Mouse (Mus musculus): ENCODE measurements around the gene Gm960. TPM values are rescaled to one million over a fixed set of nuclear protein-coding genes. Genes with fewer than 3 reads are reported as not detected.
A peak's percentile ranks its signal among the peaks of the same experiment; 100 is the strongest.

Gm960 gene
- 2.6 and 5.4 TPM in 2 replicates for polyA plus RNA-seq (2015; fragmentation: Nextera tagmentation; extraction: Ambion mirVana)

GRCm38 (mm10) chr19:4698205-4698677, at the start of gene Gm960:
Gene Gm960 (minus strand): TSS chr19:4698668.
- H3K27ac ChIP-seq (replicated peaks), result no peak within 1 kb of the TSS
- peak; percentile 80 for ATAC-seq (ENCODE audit: insufficient number of reproducible peaks, low FRiP score, low TSS enrichment, low read depth)
- WGBS, result under 1% methylated on average over 40 of the region's 40 CpGs
- H3K4me2 ChIP-seq (replicated peaks), result peak within 1 kb of the TSS; percentile 92
- H3K4me1 ChIP-seq, result peaks cover 8% of the 10 kb centered on the region; the same call in 1 of the 2 replicates
- peaks cover 40% of the 10 kb centered on the region for H3K27me3 ChIP-seq
- no peaks in the 10 kb centered on the region for H3K36me3 ChIP-seq
- peak within 1 kb of the TSS; percentile 48 for H3K9ac ChIP-seq
- H3K9me3 ChIP-seq (replicated peaks), result no peaks in the 10 kb centered on the region
- peak within 1 kb of the TSS; percentile 58 for H3K4me3 ChIP-seq (replicated peaks)

GRCm38 (mm10) chr19:4747631-4748312, 49.3 kb upstream of the Gm960 start:
- Histone ChIP-seq H3K4me3 (replicated peaks) (no peak overlapping the region), H3K36me3 (peaks cover 6% of the 10 kb centered on the region; the same call in 1 of the 2 replicates), H3K4me1 (no peaks in the 10 kb centered on the region), H3K9me3 (replicated peaks) (no peaks in the 10 kb centered on the region), H3K27ac (replicated peaks) (no peak overlapping the region), H3K9ac (no peak overlapping the region), H3K27me3 (no peaks in the 10 kb centered on the region), H3K4me2 (replicated peaks) (no peak overlapping the region)
- no peak for ATAC-seq (ENCODE audit: insufficient number of reproducible peaks, low FRiP score, low TSS enrichment, low read depth)
- WGBS, result 88% methylated on average over 9 of the region's 9 CpGs

GRCm38 (mm10) chr19:4746611-4747010, 48.1 kb upstream of the Gm960 start:
- Histone ChIP-seq H3K4me1 (no peaks in the 10 kb centered on the region), H3K27ac (replicated peaks) (no peak overlapping the region), H3K36me3 (peaks cover 6% of the 10 kb centered on the region; the same call in 1 of the 2 replicates), H3K27me3 (no peaks in the 10 kb centered on the region), H3K4me2 (replicated peaks) (no peak overlapping the region), H3K9ac (no peak overlapping the region), H3K9me3 (replicated peaks) (no peaks in the 10 kb centered on the region), H3K4me3 (replicated peaks) (no peak overlapping the region)
- whole genome bisulfite sequencing, result 81% methylated on average over 14 of the region's 14 CpGs
- no peak for ATAC-seq (ENCODE audit: insufficient number of reproducible peaks, low FRiP score, low TSS enrichment, low read depth)

GRCm38 (mm10) chr19:4745681-4746080, 47.2 kb upstream of the Gm960 start:
- Histone ChIP-seq H3K4me1 (no peaks in the 10 kb centered on the region), H3K36me3 (peaks cover 6% of the 10 kb centered on the region; the same call in 1 of the 2 replicates), H3K4me3 (replicated peaks) (no peak overlapping the region), H3K9ac (no peak overlapping the region), H3K27me3 (no peaks in the 10 kb centered on the region), H3K9me3 (replicated peaks) (no peaks in the 10 kb centered on the region), H3K4me2 (replicated peaks) (no peak overlapping the region), H3K27ac (replicated peaks) (no peak overlapping the region)
- ATAC-seq (ENCODE audit: insufficient number of reproducible peaks, low FRiP score, low TSS enrichment, low read depth), result no peak
- 92% methylated on average over 10 of the region's 10 CpGs for WGBS

- Histone ChIP-seq H3K9ac (no peak overlapping the region), H3K27ac (replicated peaks) (no peak overlapping the region), H3K4me1 (no peaks in the 10 kb centered on the region), H3K4me3 (replicated peaks) (no peak overlapping the region), H3K27me3 (no peaks in the 10 kb centered on the region), H3K4me2 (replicated peaks) (no peak overlapping the region), H3K9me3 (replicated peaks) (no peaks in the 10 kb centered on the region), H3K36me3 (peaks cover 4% of the 10 kb centered on the region; the same call in 1 of the 2 replicates)
- WGBS, result 65% methylated on average over 9 of the region's 9 CpGs
- no peak for ATAC-seq (ENCODE audit: insufficient number of reproducible peaks, low FRiP score, low TSS enrichment, low read depth)
Measured at GRCm38 (mm10) chr19:4745057-4745456, 46.6 kb upstream of the Gm960 start.

- 80% methylated on average over 14 of the region's 14 CpGs for WGBS
- no peaks in the 10 kb centered on the region for H3K27me3 ChIP-seq
- no peak overlapping the region for H3K4me3 ChIP-seq (replicated peaks)
- H3K4me1 ChIP-seq, result no peaks in the 10 kb centered on the region
- no peak overlapping the region for H3K9ac ChIP-seq
- H3K36me3 ChIP-seq, result peaks cover 3% of the 10 kb centered on the region; the same call in 1 of the 2 replicates
- H3K4me2 ChIP-seq (replicated peaks), result no peak overlapping the region
- no peak overlapping the region for H3K27ac ChIP-seq (replicated peaks)
- ATAC-seq (ENCODE audit: insufficient number of reproducible peaks, low FRiP score, low TSS enrichment, low read depth), result no peak
- H3K9me3 ChIP-seq (replicated peaks), result no peaks in the 10 kb centered on the region
Measured at GRCm38 (mm10) chr19:4744026-4744425, 45.6 kb upstream of the Gm960 start.

- Histone ChIP-seq H3K27me3 (no peaks in the 10 kb centered on the region), H3K4me1 (no peaks in the 10 kb centered on the region), H3K9me3 (replicated peaks) (no peaks in the 10 kb centered on the region), H3K27ac (replicated peaks) (no peak overlapping the region), H3K4me3 (replicated peaks) (no peak overlapping the region), H3K9ac (no peak overlapping the region), H3K36me3 (no peaks in the 10 kb centered on the region; the same call in 1 of the 2 replicates), H3K4me2 (replicated peaks) (no peak overlapping the region)
- ATAC-seq (ENCODE audit: insufficient number of reproducible peaks, low FRiP score, low TSS enrichment, low read depth), result no peak
- 43% methylated on average over 5 of the region's 5 CpGs for WGBS
Measured at GRCm38 (mm10) chr19:4743524-4743923, 45.1 kb upstream of the Gm960 start.

- no peak overlapping the region for H3K9ac ChIP-seq
- no peaks in the 10 kb centered on the region for H3K4me1 ChIP-seq
- H3K36me3 ChIP-seq, result no peaks in the 10 kb centered on the region; the same call in 1 of the 2 replicates
- ATAC-seq (ENCODE audit: insufficient number of reproducible peaks, low FRiP score, low TSS enrichment, low read depth), result no peak
- H3K4me2 ChIP-seq (replicated peaks), result no peak overlapping the region
- no peaks in the 10 kb centered on the region for H3K9me3 ChIP-seq (replicated peaks)
- H3K4me3 ChIP-seq (replicated peaks), result no peak overlapping the region
- no peak overlapping the region for H3K27ac ChIP-seq (replicated peaks)
- 92% methylated on average over 6 of the region's 6 CpGs for WGBS
- H3K27me3 ChIP-seq, result no peaks in the 10 kb centered on the region
Measured at GRCm38 (mm10) chr19:4742229-4742628, 43.8 kb upstream of the Gm960 start.

- H3K9ac ChIP-seq, result no peak overlapping the region
- H3K4me2 ChIP-seq (replicated peaks), result no peak overlapping the region
- H3K4me3 ChIP-seq (replicated peaks), result no peak overlapping the region
- no peaks in the 10 kb centered on the region for H3K27me3 ChIP-seq
- no peak for ATAC-seq (ENCODE audit: insufficient number of reproducible peaks, low FRiP score, low TSS enrichment, low read depth)
- WGBS, result 76% methylated on average over 10 of the region's 10 CpGs
- no peak overlapping the region for H3K27ac ChIP-seq (replicated peaks)
- H3K4me1 ChIP-seq, result no peaks in the 10 kb centered on the region
- H3K9me3 ChIP-seq (replicated peaks), result no peaks in the 10 kb centered on the region
- H3K36me3 ChIP-seq, result no peaks in the 10 kb centered on the region
Measured at GRCm38 (mm10) chr19:4741482-4741881, 43.0 kb upstream of the Gm960 start.

- ATAC-seq (ENCODE audit: insufficient number of reproducible peaks, low FRiP score, low TSS enrichment, low read depth), result no peak
- no peak overlapping the region for H3K27ac ChIP-seq (replicated peaks)
- no peaks in the 10 kb centered on the region for H3K27me3 ChIP-seq
- no peaks in the 10 kb centered on the region for H3K4me1 ChIP-seq
- H3K9ac ChIP-seq, result no peak overlapping the region
- no peaks in the 10 kb centered on the region for H3K9me3 ChIP-seq (replicated peaks)
- 89% methylated on average over 5 of the region's 5 CpGs for WGBS
- no peak overlapping the region for H3K4me2 ChIP-seq (replicated peaks)
- no peaks in the 10 kb centered on the region for H3K36me3 ChIP-seq
- H3K4me3 ChIP-seq (replicated peaks), result no peak overlapping the region
Measured at GRCm38 (mm10) chr19:4739762-4740161, 41.3 kb upstream of the Gm960 start.

GRCm38 (mm10) chr19:4739053-4739452, 40.6 kb upstream of the Gm960 start:
- no peak overlapping the region for H3K27ac ChIP-seq (replicated peaks)
- H3K4me2 ChIP-seq (replicated peaks), result no peak overlapping the region
- no peaks in the 10 kb centered on the region for H3K9me3 ChIP-seq (replicated peaks)
- no peaks in the 10 kb centered on the region for H3K27me3 ChIP-seq
- no peaks in the 10 kb centered on the region for H3K4me1 ChIP-seq
- WGBS, result 92% methylated on average over 11 of the region's 11 CpGs
- H3K36me3 ChIP-seq, result no peaks in the 10 kb centered on the region
- H3K4me3 ChIP-seq (replicated peaks), result no peak overlapping the region
- no peak for ATAC-seq (ENCODE audit: insufficient number of reproducible peaks, low FRiP score, low TSS enrichment, low read depth)
- H3K9ac ChIP-seq, result no peak overlapping the region

- H3K4me2 ChIP-seq (replicated peaks), result no peak overlapping the region
- WGBS, result 86% methylated on average over 13 of the region's 13 CpGs
- ATAC-seq (ENCODE audit: insufficient number of reproducible peaks, low FRiP score, low TSS enrichment, low read depth), result no peak
Measured at GRCm38 (mm10) chr19:4737866-4738265, 39.4 kb upstream of the Gm960 start.

More at GRCm38 (mm10) chr19:4737866-4738265, 39.4 kb upstream of the Gm960 start:
- no peak overlapping the region for H3K4me3 ChIP-seq (replicated peaks)
- H3K9me3 ChIP-seq (replicated peaks), result no peaks in the 10 kb centered on the region
- no peaks in the 10 kb centered on the region for H3K27me3 ChIP-seq
- no peaks in the 10 kb centered on the region for H3K4me1 ChIP-seq
- no peak overlapping the region for H3K9ac ChIP-seq
- H3K36me3 ChIP-seq, result no peaks in the 10 kb centered on the region
- H3K27ac ChIP-seq (replicated peaks), result no peak overlapping the region

All from embryonic facial prominence, embryonic 15.5 days (tissue).